Mouse (Mus musculus): Measurements from ENCODE around the gene Prkca.

The Prkca gene

GRCm38 (mm10) chr11:107950211-107950610, 393.5 kb downstream of the Prkca start:
- no peak for DNase-seq (ENCODE audit: low spot score)

- DNase-seq (ENCODE audit: low spot score) = no peak
Observed at GRCm38 (mm10) chr11:107947951-107948350, 395.8 kb downstream of the Prkca start.

- DNase-seq (ENCODE audit: low spot score) = no peak
Observed at GRCm38 (mm10) chr11:107946823-107947222, 396.9 kb downstream of the Prkca start.

- DNase-seq (ENCODE audit: low spot score) = no peak
Observed at GRCm38 (mm10) chr11:107936929-107937328, 406.8 kb downstream of the Prkca start.

GRCm38 (mm10) chr11:107931721-107932120, 412.0 kb downstream of the Prkca start:
- DNase-seq (ENCODE audit: low spot score) = no peak

- DNase-seq (ENCODE audit: low spot score) = no peak
Observed at GRCm38 (mm10) chr11:107931288-107931687, 412.4 kb downstream of the Prkca start.

GRCm38 (mm10) chr11:107929712-107930111, 414.0 kb downstream of the Prkca start:
- DNase-seq (ENCODE audit: low spot score) = no peak

- no peak for DNase-seq (ENCODE audit: low spot score)
Observed at GRCm38 (mm10) chr11:107919852-107920508, 423.7 kb downstream of the Prkca start.

GRCm38 (mm10) chr11:107917721-107918235, 425.9 kb downstream of the Prkca start:
- no peak for DNase-seq (ENCODE audit: low spot score)

GRCm38 (mm10) chr11:107914634-107915226, 429.0 kb downstream of the Prkca start, which contains the start of gene Cacng5:
Gene Cacng5, minus strand, starts transcription at chr11:107915055.
- no peak for DNase-seq (ENCODE audit: low spot score)

GRCm38 (mm10) chr11:107913317-107913716, 430.4 kb downstream of the Prkca start:
- DNase-seq (ENCODE audit: low spot score) = no peak

GRCm38 (mm10) chr11:107905364-107905763, 438.4 kb downstream of the Prkca start:
- no peak for DNase-seq (ENCODE audit: low spot score)

GRCm38 (mm10) chr11:107903966-107904605, 439.6 kb downstream of the Prkca start:
- no peak for DNase-seq (ENCODE audit: low spot score)

- no peak for DNase-seq (ENCODE audit: low spot score)
Observed at GRCm38 (mm10) chr11:107900470-107900869, 443.3 kb downstream of the Prkca start.

- DNase-seq (ENCODE audit: low spot score) = no peak
Observed at GRCm38 (mm10) chr11:107898698-107899097, 445.0 kb downstream of the Prkca start.

- no peak for DNase-seq (ENCODE audit: low spot score)
Observed at GRCm38 (mm10) chr11:107895635-107896034, 448.1 kb downstream of the Prkca start.

GRCm38 (mm10) chr11:107891377-107891776, 452.4 kb downstream of the Prkca start:
- no peak for DNase-seq (ENCODE audit: low spot score)

- DNase-seq (ENCODE audit: low spot score) = no peak
Observed at GRCm38 (mm10) chr11:107887342-107887741, 456.4 kb downstream of the Prkca start.

Measured in urinary bladder, postnatal 25 days (tissue).